Mouse (Mus musculus) midbrain, embryonic 11.5 days (tissue): ENCODE measurements around the gene Apmap. TPM values are rescaled to one million over a fixed set of nuclear protein-coding genes. Genes with fewer than 3 reads are reported as not detected.

ENCODE experiments used
- ATAC-seq: fragments of 200-750 bp; cut with Nextera tagmentation; 2 replicates; pipeline ENCODE4 v1.8.0; 2017; ENCODE audit warnings: moderate TSS enrichment, moderate library complexity; ENCODE audit not compliant: low FRiP score
- DNase-seq: peaks from one replicate; pipeline ENCODE4 v3.0.0; 2015; ENCODE audit warnings: low spot score; ENCODE audit errors: missing footprints
- H3K27ac ChIP-seq: fragments of 300-500 bp; sonication (generic); 2 replicates; pipeline ENCODE4 v1.5.1; 2014; ENCODE audit warnings: low read depth, low read length
- H3K27me3 ChIP-seq: fragments of 300-500 bp; sonication (generic); 2 replicates; pipeline ENCODE4 v1.6.1; 2014; ENCODE audit warnings: mild to moderate bottlenecking, low read length, moderate library complexity, mixed read lengths; ENCODE audit not compliant: control insufficient read depth, insufficient read depth
- H3K36me3 ChIP-seq: fragments of 300-500 bp; sonication (generic); 2 replicates; pipeline ENCODE4 v1.6.1; 2014; ENCODE audit warnings: mild to moderate bottlenecking, low read length, moderate library complexity, mixed read lengths; ENCODE audit not compliant: control insufficient read depth, insufficient read depth
- H3K4me1 ChIP-seq: fragments of 300-500 bp; sonication (generic); 2 replicates; pipeline ENCODE4 v1.6.1; 2014; ENCODE audit warnings: low read length; ENCODE audit not compliant: control insufficient read depth, insufficient read depth
- H3K4me2 ChIP-seq: fragments of 300-500 bp; sonication (generic); 2 replicates; pipeline ENCODE4 v1.6.1; 2014; ENCODE audit warnings: mild to moderate bottlenecking, moderate library complexity
- H3K4me3 ChIP-seq: fragments of 300-500 bp; sonication (generic); 2 replicates; pipeline ENCODE4 v1.5.1; 2014; ENCODE audit warnings: low read depth, low read length
- H3K9ac ChIP-seq: fragments of 300-500 bp; sonication (generic); 2 replicates; pipeline ENCODE4 v1.6.1; 2014; ENCODE audit warnings: low read length
- H3K9me3 ChIP-seq: fragments of 300-500 bp; sonication (generic); 2 replicates; pipeline ENCODE4 v1.6.1; 2016; ENCODE audit warnings: low read length; ENCODE audit not compliant: control insufficient read depth
- WGBS: fragments of 180-500 bp; shearing (Covaris S2); extraction: QIAGEN DNeasy Blood & Tissue Kit; methylation state at CpG from one replicate; pipeline ENCODE4 v1.1.7; 2014; 5-methylcytosine and 5-hydroxymethylcytosine counted together
- polyA plus RNA-seq: library from polyadenylated mRNA; unstranded; fragments of >200 nt; fragmentation: Nextera tagmentation; extraction: Ambion mirVana; gene quantifications from 2 replicates; pipeline ENCODE4 v1.2.1, GENCODE M21; 2014

Apmap gene
- polyA plus RNA-seq, 1 experiment from 2014 or later = 36.9 TPM

DNA sequence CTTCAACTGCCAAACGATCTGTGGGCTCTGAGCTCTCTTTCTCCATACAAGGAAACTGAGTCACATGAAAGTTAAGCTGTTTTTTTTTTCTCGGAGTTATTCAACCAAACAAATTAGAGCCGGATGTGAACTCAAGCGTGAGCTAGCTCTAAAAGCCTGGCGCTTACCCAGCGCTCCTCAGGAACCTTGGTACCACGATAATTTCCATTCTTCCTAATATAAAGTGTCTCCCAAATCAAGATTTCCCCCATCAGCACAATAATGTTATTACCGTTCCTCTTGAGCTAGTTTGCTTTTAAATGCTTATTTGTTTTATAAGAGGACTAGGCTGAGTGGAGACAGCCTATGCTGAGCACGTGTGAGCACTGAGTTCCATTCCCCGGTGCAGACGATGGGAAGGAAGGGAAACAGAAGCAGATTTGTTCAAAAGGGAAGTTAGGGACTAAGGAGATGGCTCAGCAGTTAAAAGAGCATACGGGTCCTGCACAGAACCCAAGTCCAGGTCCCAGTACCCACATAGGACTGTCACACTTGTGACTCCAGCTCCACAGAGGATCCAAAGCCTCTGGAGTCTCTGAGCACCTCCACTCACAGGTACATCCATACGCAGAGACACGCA lies 39.4 kb upstream of the Apmap start:
- ATAC-seq (no peak), DNase-seq (no peak)
- H3K9ac ChIP-seq = no peak overlapping the region
- no peaks in the 10 kb centered on the region for H3K27me3 ChIP-seq
- H3K9me3 ChIP-seq = no peaks in the 10 kb centered on the region
- no peak overlapping the region for H3K4me3 ChIP-seq
- no peak overlapping the region for H3K27ac ChIP-seq
- H3K4me1 ChIP-seq = peaks cover 16% of the 10 kb centered on the region
- no peak overlapping the region for H3K4me2 ChIP-seq
- 76% methylated on average over 14 of the region's 14 CpGs for WGBS
- no peaks in the 10 kb centered on the region for H3K36me3 ChIP-seq

- DNase-seq (no peak), ATAC-seq (no peak)
- Histone ChIP-seq H3K27ac (no peak overlapping the region), H3K9ac (no peak overlapping the region), H3K4me1 (peaks cover 19% of the 10 kb centered on the region), H3K9me3 (no peaks in the 10 kb centered on the region), H3K4me3 (no peak overlapping the region), H3K27me3 (no peaks in the 10 kb centered on the region), H3K36me3 (no peaks in the 10 kb centered on the region), H3K4me2 (no peak overlapping the region)
- WGBS = 88% methylated on average over 8 of the region's 8 CpGs
Measured at GRCm38 (mm10) chr2:150646411-150647121, 38.2 kb upstream of the Apmap start.

DNA sequence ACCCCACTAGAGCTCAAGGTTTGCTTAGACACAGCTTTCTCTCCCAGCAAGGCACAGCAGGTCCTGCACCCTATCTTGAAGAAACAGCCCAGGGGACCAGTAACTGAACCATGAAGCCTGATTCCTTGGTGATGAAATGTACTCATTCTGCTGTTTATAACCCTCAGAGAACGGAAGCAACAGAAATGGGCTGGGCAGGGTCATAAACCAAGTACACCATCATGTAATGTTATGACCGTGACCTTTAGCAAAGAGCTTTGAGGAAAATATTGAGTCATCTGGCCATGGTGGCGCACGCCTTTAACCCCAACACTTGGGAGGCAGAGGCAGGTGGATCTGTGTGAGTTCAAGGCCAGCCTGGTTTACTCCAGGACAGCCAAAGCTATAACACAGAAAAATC lies 36.9 kb upstream of the Apmap start:
- Histone ChIP-seq H3K4me2 (no peak overlapping the region), H3K36me3 (no peaks in the 10 kb centered on the region), H3K4me1 (peaks cover 8% of the 10 kb centered on the region), H3K4me3 (no peak overlapping the region), H3K27ac (peak overlapping the region; percentile 75; the same call in 1 of the 2 replicates), H3K27me3 (no peaks in the 10 kb centered on the region), H3K9me3 (no peaks in the 10 kb centered on the region), H3K9ac (no peak overlapping the region)
- ATAC-seq (no peak), DNase-seq (no peak)
- WGBS = 93% methylated on average over 4 of the region's 4 CpGs

DNA sequence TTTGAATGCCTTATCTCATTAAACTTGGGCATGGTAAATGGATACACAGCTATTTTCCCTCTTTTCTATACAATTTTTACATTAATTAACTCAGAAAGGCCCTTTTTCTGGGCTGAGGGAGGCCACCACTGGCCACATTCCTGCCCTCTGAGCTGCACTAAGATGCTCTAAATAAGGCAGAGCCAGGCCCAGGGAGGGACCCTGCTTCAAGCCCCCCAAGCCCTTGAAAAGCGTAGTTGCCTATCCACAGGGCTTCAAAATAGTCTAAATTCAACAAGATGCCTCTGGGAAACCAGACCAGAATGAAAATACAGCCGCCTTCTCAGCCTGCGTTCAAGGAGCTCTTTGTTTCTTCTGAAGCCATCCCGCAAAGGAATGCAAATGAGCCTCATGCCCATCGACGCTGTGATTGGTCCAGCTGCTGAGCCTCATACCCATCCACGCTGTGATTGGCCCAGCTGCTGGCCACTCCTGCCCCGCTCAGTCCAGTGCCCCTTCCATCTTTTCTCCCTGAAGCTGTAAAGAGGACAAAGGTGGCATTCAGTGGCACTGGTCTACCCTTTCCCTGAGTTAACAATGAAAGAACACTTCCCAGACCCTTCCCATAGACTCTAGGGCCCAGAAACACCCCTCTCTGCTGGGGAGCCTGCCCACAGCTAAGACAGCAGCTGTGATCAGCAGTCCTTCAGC lies 35.5 kb upstream of the Apmap start:
- Histone ChIP-seq H3K27me3 (no peaks in the 10 kb centered on the region), H3K4me1 (peaks cover 3% of the 10 kb centered on the region; the same call in 1 of the 2 replicates), H3K9ac (no peak overlapping the region), H3K36me3 (no peaks in the 10 kb centered on the region), H3K27ac (peak overlapping the region; percentile 79), H3K4me2 (no peak overlapping the region), H3K9me3 (no peaks in the 10 kb centered on the region), H3K4me3 (no peak overlapping the region)
- DNase-seq (no peak), ATAC-seq (peak; percentile 99)
- 57% methylated on average over 8 of the region's 8 CpGs for WGBS

DNA sequence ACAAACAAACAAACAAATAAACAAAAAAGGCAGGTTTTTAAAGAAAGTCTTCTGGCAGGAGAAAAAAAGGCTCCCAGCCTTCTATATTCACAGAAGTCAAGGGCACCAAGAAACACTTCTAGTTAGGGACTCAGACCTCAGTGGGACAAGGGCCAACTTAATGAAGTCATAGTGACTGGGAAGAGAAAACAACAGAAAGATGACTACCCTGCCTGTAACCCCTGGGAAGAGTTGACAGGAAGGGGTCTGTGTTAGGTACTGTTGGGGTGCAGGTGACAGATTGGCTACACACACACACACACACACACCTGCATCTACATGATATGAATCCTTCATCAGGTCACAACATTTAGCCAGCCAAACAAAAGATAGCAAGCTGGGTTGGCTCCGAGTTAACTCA lies 34.8 kb upstream of the Apmap start:
- Histone ChIP-seq H3K4me3 (no peak overlapping the region), H3K4me2 (no peak overlapping the region), H3K9ac (no peak overlapping the region), H3K4me1 (peaks cover 6% of the 10 kb centered on the region), H3K27me3 (no peaks in the 10 kb centered on the region), H3K36me3 (no peaks in the 10 kb centered on the region), H3K9me3 (no peaks in the 10 kb centered on the region), H3K27ac (peak overlapping the region; percentile 79)
- no peak for DNase-seq
- 92% methylated on average over 1 of the region's 1 CpGs for WGBS
- no peak for ATAC-seq

- DNase-seq (no peak), ATAC-seq (no peak; the same call in 1 of the 2 replicates)
- Histone ChIP-seq H3K4me1 (peaks cover 16% of the 10 kb centered on the region), H3K27ac (peak overlapping the region; percentile 35; the same call in 1 of the 2 replicates), H3K4me3 (no peak overlapping the region), H3K4me2 (peak overlapping the region; percentile 7; the same call in 1 of the 2 replicates), H3K9me3 (no peaks in the 10 kb centered on the region), H3K27me3 (no peaks in the 10 kb centered on the region), H3K36me3 (no peaks in the 10 kb centered on the region), H3K9ac (0 out of 2 replicates have a peak overlapping the region, but pooled peaks have one; percentile 9)
- WGBS = 40% methylated on average over 2 of the region's 2 CpGs
Measured at GRCm38 (mm10) chr2:150638370-150638733, 30.0 kb upstream of the Apmap start.

- DNase-seq (no peak), ATAC-seq (peak; percentile 87)
- peaks cover 16% of the 10 kb centered on the region for H3K4me1 ChIP-seq
- H3K4me3 ChIP-seq = no peak overlapping the region
- H3K9me3 ChIP-seq = no peaks in the 10 kb centered on the region
- WGBS = 44% methylated on average over 6 of the region's 6 CpGs
- H3K27me3 ChIP-seq = no peaks in the 10 kb centered on the region
- H3K27ac ChIP-seq = peak overlapping the region; percentile 35; the same call in 1 of the 2 replicates
- no peaks in the 10 kb centered on the region for H3K36me3 ChIP-seq
- H3K4me2 ChIP-seq = peak overlapping the region; percentile 22; the same call in 1 of the 2 replicates
- peak overlapping the region; percentile 36; the same call in 1 of the 2 replicates for H3K9ac ChIP-seq
Measured at GRCm38 (mm10) chr2:150637702-150638369, 29.5 kb upstream of the Apmap start.

GRCm38 (mm10) chr2:150635877-150636446 lies 27.6 kb upstream of the Apmap start:
- Histone ChIP-seq H3K9ac (no peak overlapping the region), H3K36me3 (no peaks in the 10 kb centered on the region), H3K27ac (no peak overlapping the region), H3K27me3 (no peaks in the 10 kb centered on the region), H3K4me2 (no peak overlapping the region), H3K9me3 (no peaks in the 10 kb centered on the region), H3K4me3 (no peak overlapping the region), H3K4me1 (peaks cover 13% of the 10 kb centered on the region)
- 76% methylated on average over 3 of the region's 3 CpGs for WGBS
- DNase-seq (no peak), ATAC-seq (no peak)
